Comparison of ENCODE assay signal across 8 mouse cellular contexts in the genomic region with DNA sequence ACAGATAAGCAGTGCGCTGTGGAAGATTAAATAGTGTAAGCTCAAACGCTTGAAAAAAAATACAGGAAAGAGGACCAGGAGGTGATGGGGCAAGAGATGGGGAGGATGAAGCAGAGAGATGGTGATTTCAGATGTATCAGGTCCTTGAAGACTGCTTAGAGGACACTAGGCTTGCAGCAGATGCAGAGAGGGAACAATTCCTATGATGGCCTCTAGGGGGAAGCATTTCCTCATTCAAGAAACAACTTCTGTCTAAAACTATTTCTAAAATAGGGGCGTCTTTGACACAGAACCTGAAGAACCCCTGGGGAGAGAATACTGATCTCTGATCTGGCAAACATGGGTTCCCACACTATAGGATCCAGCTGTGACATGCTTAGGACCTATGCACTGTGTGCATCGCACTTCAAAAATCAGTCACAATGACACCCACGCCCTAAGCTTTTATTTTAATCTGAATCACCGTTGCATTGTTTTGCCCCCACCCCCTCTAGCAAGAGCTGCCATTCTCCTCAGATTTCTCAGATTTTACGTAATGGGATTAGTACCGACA. TPM values are rescaled to one million over a fixed set of nuclear protein-coding genes. Genes with fewer than 3 reads are reported as not detected.
A peak's percentile ranks its signal among the peaks of the same experiment; 100 is the strongest.
DNase-seq lines count a peak whose midpoint lies in the region; ATAC-seq lines count a peak whose summit lies in the region.

No protein-coding gene starts in this region.

- H3K27ac ChIP-seq in forebrain, embryonic 11.5 days (ENCODE audit: low read depth, low read length), result no peak overlapping the region
- no peak overlapping the region for H3K27ac ChIP-seq in kidney, embryonic 15.5 days

- H3K9ac ChIP-seq in forebrain, embryonic 11.5 days (ENCODE audit: low read length), result no peak overlapping the region
- no peak overlapping the region for H3K9ac ChIP-seq in kidney, embryonic 15.5 days

- no peaks in the 10 kb centered on the region for H3K9me3 ChIP-seq in forebrain, embryonic 11.5 days (ENCODE audit: control insufficient read depth, low read length)
- no peaks in the 10 kb centered on the region for H3K9me3 ChIP-seq in kidney, embryonic 15.5 days (replicated peaks)

- no peaks in the 10 kb centered on the region; the same call in 1 of the 2 replicates for H3K4me1 ChIP-seq in forebrain, embryonic 11.5 days (replicated peaks; ENCODE audit: control insufficient read depth, insufficient read depth, low read length)
- peaks cover 4% of the 10 kb centered on the region; the same call in 1 of the 2 replicates for H3K4me1 ChIP-seq in kidney, embryonic 15.5 days

- WGBS in forebrain, embryonic 11.5 days, result 32% methylated on average over 8 of the region's 8 CpGs
- WGBS in kidney, embryonic 15.5 days, result 32% methylated on average over 8 of the region's 8 CpGs

- no peaks in the 10 kb centered on the region for H3K27me3 ChIP-seq in forebrain, embryonic 11.5 days (ENCODE audit: control insufficient read depth, insufficient read depth, low read length)
- peaks cover 13% of the 10 kb centered on the region; the same call in 1 of the 2 replicates for H3K27me3 ChIP-seq in kidney, embryonic 15.5 days

- peak; percentile 65 for DNase-seq in adrenal gland, postnatal 10 days
- DNase-seq in adrenal gland, postnatal 25 days, result no peak
- peak; percentile 38 for DNase-seq in urinary bladder, postnatal 14 days (ENCODE audit: low spot score)
- no peak for DNase-seq in urinary bladder, postnatal 36 days (ENCODE audit: low spot score in 2 of 2)
- DNase-seq in forebrain, embryonic 11.5 days (ENCODE audit: low spot score), result no peak
- peak; percentile 79 for DNase-seq in lung, postnatal 36 days
- peak; percentile 30 for DNase-seq in skeletal muscle tissue, adult 2 months (ENCODE audit: low read depth, low spot score)

- no peaks in the 10 kb centered on the region for H3K36me3 ChIP-seq in forebrain, embryonic 11.5 days (ENCODE audit: control insufficient read depth, insufficient read depth, low read length)
- no peaks in the 10 kb centered on the region for H3K36me3 ChIP-seq in kidney, embryonic 15.5 days

- no peak overlapping the region for H3K4me3 ChIP-seq in forebrain, embryonic 11.5 days (ENCODE audit: low read depth, low read length)
- no peak overlapping the region for H3K4me3 ChIP-seq in kidney, embryonic 15.5 days (replicated peaks)

- no peak overlapping the region for H3K4me2 ChIP-seq in forebrain, embryonic 11.5 days (ENCODE audit: low read depth, low read length, severe bottlenecking)
- no peak overlapping the region for H3K4me2 ChIP-seq in kidney, embryonic 15.5 days

- 0 out of 2 replicates have a peak, but pooled peaks have one; percentile 12 for ATAC-seq in forebrain, embryonic 11.5 days (replicated peaks; ENCODE audit: low FRiP score)
- 0 out of 2 replicates have a peak, but pooled peaks have one; percentile 25 for ATAC-seq in kidney, embryonic 15.5 days (replicated peaks; ENCODE audit: low FRiP score)

RNA-seq across cellular contexts. Expression of gene Syt13, which starts 10.5 kb away (rescaled TPM):
- 1 to 10 TPM in 1 of 2 experiments, under 1 TPM in 1; 0.97 to 1.1 TPM for total RNA-seq in adrenal gland, postnatal 10 days (2021)
- 0.57 and 0.76 TPM in 2 replicates for total RNA-seq in adrenal gland, postnatal 25 days (2021)
- polyA plus RNA-seq in forebrain, embryonic 11.5 days (2014; fragmentation: Nextera tagmentation; extraction: Ambion mirVana), result 6.1 and 6.2 TPM in 2 replicates
- 4.4 and 6.5 TPM in 2 replicates for polyA plus RNA-seq in kidney, embryonic 15.5 days (2015; fragmentation: Nextera tagmentation; extraction: Ambion mirVana)

Comparison
In these comparisons a context has a peak if more than half of its experiments do, and no peak if none do; other contexts are left out.
1. DNase-seq: peak in adrenal gland, postnatal 10 days (single experiment), urinary bladder, postnatal 14 days (single experiment), lung, postnatal 36 days (single experiment) and skeletal muscle tissue, adult 2 months (single experiment); none in adrenal gland, postnatal 25 days (single experiment), urinary bladder, postnatal 36 days (0 of 2) and forebrain, embryonic 11.5 days (single experiment).